Mouse (Mus musculus): ENCODE data around the gene Gm11034.

GRCm38 (mm10) chr8:72213536-72213935 lies at the start of gene Gm11034:
- no peak for TF ChIP-seq POLR2A (IDR thresholded peaks at IDR 0.05; ENCODE audit: low read depth, low read length)
- TF ChIP-seq CTCF (IDR thresholded peaks at IDR 0.05; ENCODE audit: extremely low read depth, insufficient read length, insufficient replicate concordance, low read depth, low read length) = no peak
